ENCODE assay signal across 24 mouse cellular contexts in genomic region chr5:146994973-146995372, GRCm38 (mm10). TPM values are rescaled to one million over a fixed set of nuclear protein-coding genes. Genes with fewer than 3 reads are reported as not detected.
DNase-seq lines count a peak whose midpoint lies in the region; ATAC-seq and TF ChIP-seq lines count a peak whose summit lies in the region.
"Had no signal": no experiment of that assay in that cellular context is flagged by ENCODE, and none has a peak within 500 bp of the region (broad histone marks: within the 10 kb centered on the region; RNA-seq: fewer than 3 reads in every experiment).

No protein-coding gene starts in this region.

- H3K9me3 ChIP-seq in lung, embryonic 14.5 days (ENCODE audit: low read depth, low read length) = no peaks in the 10 kb centered on the region
- H3K9me3 ChIP-seq in neural tube, embryonic 13.5 days = no peaks in the 10 kb centered on the region
- no peaks in the 10 kb centered on the region for H3K9me3 ChIP-seq in neural tube, embryonic 15.5 days (replicated peaks)
- H3K9me3 ChIP-seq: embryonic facial prominence, embryonic 10.5 days; embryonic facial prominence, embryonic 13.5 days; forebrain, embryonic 12.5 days; forebrain, embryonic 15.5 days had no signal

- H3K27me3 ChIP-seq in lung, embryonic 14.5 days (ENCODE audit: insufficient read depth, low read length) = no peaks in the 10 kb centered on the region
- H3K27me3 ChIP-seq in neural tube, embryonic 13.5 days = no peaks in the 10 kb centered on the region
- H3K27me3 ChIP-seq in neural tube, embryonic 15.5 days (replicated peaks) = no peaks in the 10 kb centered on the region
- H3K27me3 ChIP-seq: embryonic facial prominence, embryonic 13.5 days; forebrain, embryonic 15.5 days had no signal

- peak; percentile 65 for ATAC-seq in lung, embryonic 14.5 days (ENCODE audit: insufficient read depth)
- no peak for ATAC-seq in neural tube, embryonic 13.5 days (ENCODE audit: low read depth)
- no peak for ATAC-seq in neural tube, embryonic 15.5 days (ENCODE audit: low FRiP score)
- peak; percentile 50 for ATAC-seq in granulocyte monocyte progenitor cell, adult 5-6 weeks (replicated peaks; ENCODE audit: poor library complexity, severe bottlenecking)
- ATAC-seq: activated CD4-positive, CD25-positive, alpha-beta regulatory T cell, adult 4 months; CD4-positive, CD25-positive, alpha-beta regulatory T cell, adult 4 months; forebrain, embryonic 15.5 days; hindbrain, postnatal 0 days; inflammation-experienced regulatory T-cells, adult 6 months had no signal

- H3K4me3 ChIP-seq in lung, embryonic 14.5 days (ENCODE audit: low read depth, low read length) = no peak overlapping the region
- no peak overlapping the region for H3K4me3 ChIP-seq in neural tube, embryonic 13.5 days
- H3K4me3 ChIP-seq in neural tube, embryonic 15.5 days (replicated peaks) = no peak overlapping the region
- H3K4me3 ChIP-seq: embryonic facial prominence, embryonic 10.5 days; embryonic facial prominence, embryonic 13.5 days; erythroblast, embryonic 14.5 days; forebrain, embryonic 12.5 days; forebrain, embryonic 15.5 days had no signal

- H3K27ac ChIP-seq in lung, embryonic 14.5 days (ENCODE audit: low read depth) = no peak overlapping the region
- peak overlapping the region; percentile 74; the same call in 1 of the 2 replicates for H3K27ac ChIP-seq in neural tube, embryonic 13.5 days (replicated peaks)
- H3K27ac ChIP-seq in neural tube, embryonic 15.5 days (replicated peaks) = no peak overlapping the region
- H3K27ac ChIP-seq: embryonic facial prominence, embryonic 10.5 days; embryonic facial prominence, embryonic 13.5 days; forebrain, embryonic 12.5 days; forebrain, embryonic 15.5 days; hindbrain, embryonic 14.5 days; hindbrain, postnatal 0 days had no signal

- TF ChIP-seq CTCF in lung, embryonic 14.5 days (IDR thresholded peaks at IDR 0.05; ENCODE audit: low read depth) = no peak

- intact Hi-C loops in left cerebral cortex, postnatal 4 days (cut with DNase I) = no loop called here

- DNase-seq in lung, embryonic 14.5 days = peak; percentile 63
- DNase-seq in lung, postnatal 36 days = no peak
- DNase-seq in left cerebral cortex, postnatal 4 days = no peak
- no peak for DNase-seq in kidney, adult 8-10 months
- DNase-seq: adrenal gland, postnatal 10 days; adrenal gland, postnatal 36 days; cerebellum, adult 18-20 months; cerebellum, adult 9-10 months; cerebellum, postnatal 25 days; gastrocnemius, postnatal 25 days had no signal

- H3K4me1 ChIP-seq in lung, embryonic 14.5 days (ENCODE audit: insufficient read depth) = no peaks in the 10 kb centered on the region
- peaks cover 9% of the 10 kb centered on the region; the same call in 1 of the 2 replicates for H3K4me1 ChIP-seq in neural tube, embryonic 13.5 days (replicated peaks)
- H3K4me1 ChIP-seq in neural tube, embryonic 15.5 days = peaks cover 23% of the 10 kb centered on the region
- H3K4me1 ChIP-seq: embryonic facial prominence, embryonic 10.5 days; embryonic facial prominence, embryonic 13.5 days; forebrain, embryonic 12.5 days had no signal

- no peak overlapping the region for H3K4me2 ChIP-seq in lung, embryonic 14.5 days
- H3K4me2 ChIP-seq in neural tube, embryonic 13.5 days = no peak overlapping the region
- no peak overlapping the region for H3K4me2 ChIP-seq in neural tube, embryonic 15.5 days
- H3K4me2 ChIP-seq: embryonic facial prominence, embryonic 13.5 days; forebrain, embryonic 12.5 days; forebrain, embryonic 15.5 days; heart, embryonic 11.5 days; hindbrain, embryonic 14.5 days had no signal

- no peak overlapping the region for H3K9ac ChIP-seq in lung, embryonic 14.5 days
- no peak overlapping the region for H3K9ac ChIP-seq in neural tube, embryonic 13.5 days
- no peak overlapping the region for H3K9ac ChIP-seq in neural tube, embryonic 15.5 days (replicated peaks)
- H3K9ac ChIP-seq: embryonic facial prominence, embryonic 13.5 days; forebrain, embryonic 12.5 days; forebrain, embryonic 15.5 days; hindbrain, embryonic 14.5 days had no signal

- WGBS in lung, embryonic 14.5 days = 20% methylated on average over 6 of the region's 6 CpGs
- 66% methylated on average over 6 of the region's 6 CpGs for WGBS in neural tube, embryonic 13.5 days
- WGBS in neural tube, embryonic 15.5 days = 68% methylated on average over 6 of the region's 6 CpGs

- H3K36me3 ChIP-seq in lung, embryonic 14.5 days (ENCODE audit: insufficient read depth) = no peaks in the 10 kb centered on the region
- no peaks in the 10 kb centered on the region for H3K36me3 ChIP-seq in neural tube, embryonic 13.5 days
- H3K36me3 ChIP-seq in neural tube, embryonic 15.5 days = no peaks in the 10 kb centered on the region
- H3K36me3 ChIP-seq: embryonic facial prominence, embryonic 10.5 days; embryonic facial prominence, embryonic 13.5 days; forebrain, embryonic 12.5 days; forebrain, embryonic 15.5 days had no signal

RNA-seq across cellular contexts. Expression of gene Mtif3, which starts 31.4 kb away (rescaled TPM):
- polyA plus RNA-seq in lung, embryonic 14.5 days (2014; fragmentation: Nextera tagmentation; extraction: Ambion mirVana) = 19.8 and 21.8 TPM in 2 replicates
- 28.9 and 31.7 TPM in 2 replicates for polyA plus RNA-seq in neural tube, embryonic 13.5 days (2015; fragmentation: Nextera tagmentation; extraction: Ambion mirVana)
- polyA plus RNA-seq in neural tube, embryonic 15.5 days (2015; fragmentation: Nextera tagmentation; extraction: Ambion mirVana) = 25.7 and 31.7 TPM in 2 replicates
- total RNA-seq in granulocyte monocyte progenitor cell, adult 5-6 weeks (2014; fragmentation: Nextera tagmentation) = 9.5 and 11.8 TPM in 2 replicates
- total RNA-seq in granulocyte monocyte progenitor cell, adult 5-6 weeks (2017) = 24.9 and 27.5 TPM in 2 replicates
- 10 to 100 TPM; 16.0 to 16.6 TPM for total RNA-seq in left cerebral cortex, postnatal 4 days (2021)

RNA-seq across cellular contexts. Expression of gene Gtf3a, which starts 46.5 kb away (rescaled TPM):
- polyA plus RNA-seq in lung, embryonic 14.5 days (2014; fragmentation: Nextera tagmentation; extraction: Ambion mirVana) = 124 and 130 TPM in 2 replicates
- 104 and 110 TPM in 2 replicates for polyA plus RNA-seq in neural tube, embryonic 13.5 days (2015; fragmentation: Nextera tagmentation; extraction: Ambion mirVana)
- 107 and 115 TPM in 2 replicates for polyA plus RNA-seq in neural tube, embryonic 15.5 days (2015; fragmentation: Nextera tagmentation; extraction: Ambion mirVana)
- 85.0 and 114 TPM in 2 replicates for total RNA-seq in granulocyte monocyte progenitor cell, adult 5-6 weeks (2014; fragmentation: Nextera tagmentation)
- total RNA-seq in granulocyte monocyte progenitor cell, adult 5-6 weeks (2017) = 126 and 134 TPM in 2 replicates
- 10 to 100 TPM; 43.5 to 49.4 TPM for total RNA-seq in left cerebral cortex, postnatal 4 days (2021)

Comparison
In these comparisons a context has a peak if more than half of its experiments do, and no peak if none do; other contexts are left out.
1. ATAC-seq: peak in lung, embryonic 14.5 days (single experiment) and granulocyte monocyte progenitor cell, adult 5-6 weeks (single experiment); none in neural tube, embryonic 13.5 days (single experiment) and neural tube, embryonic 15.5 days (single experiment).